Mouse (Mus musculus) urinary bladder, postnatal 0 days (tissue): ENCODE data around the gene Lman2l. TPM values are rescaled to one million over a fixed set of nuclear protein-coding genes. Genes with fewer than 3 reads are reported as not detected.

ENCODE experiments used
- polyA plus RNA-seq: library from polyadenylated mRNA; unstranded; fragments of >200 nt; fragmentation: Nextera tagmentation; extraction: Ambion mirVana; gene quantifications from 2 replicates; pipeline ENCODE4 v1.2.1, GENCODE M21; 2015

Gene Lman2l
- polyA plus RNA-seq: 15.5 and 15.9 TPM in 2 replicates

GRCm38 (mm10) chr1:36444471-36445464 is at the start of gene Lman2l:
Gene Lman2l (minus strand): TSS chr1:36445271.

DNA sequence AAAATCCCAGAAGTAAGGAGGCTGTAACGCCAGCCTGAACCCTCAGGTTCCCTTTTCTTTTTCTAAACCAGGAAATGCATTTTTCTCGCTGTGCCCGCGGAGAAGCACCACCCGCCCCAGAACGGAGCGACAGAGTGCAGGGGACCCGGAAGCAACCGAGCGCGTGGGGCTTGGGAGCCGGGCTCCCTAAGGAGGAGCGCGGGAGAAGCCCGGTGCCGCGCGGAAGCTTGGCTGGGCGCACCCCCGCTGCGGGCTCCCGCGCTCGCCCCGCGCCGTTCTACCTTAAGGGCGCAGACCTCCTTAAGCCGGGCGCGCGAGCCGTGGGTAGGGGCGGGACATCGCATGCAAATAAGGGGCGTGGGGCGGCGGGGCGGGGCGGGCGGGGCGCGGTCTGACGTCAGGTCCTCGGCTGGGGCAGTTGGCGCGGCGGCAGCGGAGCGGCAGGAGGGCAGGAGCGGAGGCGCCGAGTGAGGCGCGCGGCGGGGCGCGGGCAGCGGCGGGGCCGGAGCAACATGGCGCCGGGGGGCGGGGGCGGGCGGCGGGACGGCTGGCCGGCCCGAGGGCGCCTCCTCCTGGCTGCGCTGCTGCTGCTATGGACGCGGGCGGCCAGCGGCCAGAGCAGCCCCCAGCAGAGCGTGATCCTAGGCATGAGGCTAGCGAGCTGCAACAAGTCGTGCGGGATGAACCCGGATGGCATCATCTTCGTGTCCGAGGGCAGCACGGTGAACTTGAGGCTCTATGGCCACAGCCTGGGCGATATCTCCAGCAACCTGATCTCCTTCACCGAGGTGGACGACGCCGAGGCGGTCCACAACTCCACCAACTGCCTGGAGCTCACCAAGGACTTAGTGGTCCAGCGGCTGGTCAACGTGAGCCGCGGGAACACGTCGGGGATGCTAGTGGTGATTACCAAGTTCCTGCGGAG is 26.4 kb upstream of the Lman2l start, which contains the start of gene Cnnm4:
Gene Cnnm4 (plus strand): TSS at position 440 of the 925 bp plus-strand sequence.

DNA sequence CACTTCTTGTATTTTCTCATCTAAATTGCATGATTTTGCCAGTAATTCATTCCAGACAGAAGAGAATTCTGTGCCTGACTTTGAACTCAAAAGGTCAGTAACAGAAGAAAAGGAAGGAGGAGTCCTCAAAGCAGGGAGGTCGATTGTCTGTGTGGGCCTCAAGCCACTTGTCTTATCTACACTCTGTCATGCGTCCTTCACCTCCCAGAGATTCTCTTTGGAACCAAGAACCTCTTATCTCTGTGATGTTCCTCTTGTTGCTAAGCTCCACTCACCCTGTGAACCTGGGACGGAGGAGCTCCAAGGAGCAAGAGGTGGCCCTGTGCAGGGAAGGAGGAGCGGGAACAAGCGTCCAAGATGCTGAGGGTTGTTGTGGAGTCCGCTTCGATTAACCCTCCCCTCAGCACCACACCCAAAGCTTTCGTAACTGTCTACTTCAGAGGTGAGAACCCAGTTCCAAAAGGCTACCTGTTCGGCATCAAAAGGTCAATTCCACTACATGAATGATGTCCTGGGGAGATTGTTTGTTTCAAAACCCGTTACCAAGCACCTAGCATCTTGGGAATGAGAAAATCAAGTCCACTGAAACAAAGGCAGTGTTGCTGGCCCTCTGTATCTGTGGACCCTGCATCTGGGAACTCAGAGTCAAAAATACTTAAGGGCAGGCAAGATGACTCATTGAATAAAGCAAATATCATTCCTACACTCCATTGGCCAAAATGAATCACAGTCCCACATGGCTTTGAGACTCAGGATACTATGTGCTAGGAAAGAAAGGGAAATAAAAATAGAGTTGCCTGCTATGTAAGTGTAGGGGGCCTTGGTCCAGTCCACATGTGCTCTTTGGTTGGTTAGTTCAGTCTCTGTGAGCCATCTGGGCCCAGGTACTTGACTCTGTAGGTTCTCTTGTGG is 72.9 kb downstream of the Lman2l start, which contains the start of gene Fer1l5:
Gene Fer1l5 (plus strand): TSS at position 358 of the 912 bp plus-strand sequence.

Other genes with a start within 250 kb of the Lman2l start
- gene Uggt1, start 200.6 kb downstream of the Lman2l start, polyA plus RNA-seq: 20.2 and 24.4 TPM in 2 replicates
- 1.7 and 4.9 TPM in 2 replicates for gene Neurl3, start 170.6 kb downstream of the Lman2l start, polyA plus RNA-seq
- gene Arid5a, start 137.5 kb downstream of the Lman2l start, polyA plus RNA-seq: 6.0 and 6.2 TPM in 2 replicates
- 20.0 and 21.5 TPM in 2 replicates for gene Kansl3, start 76.1 kb downstream of the Lman2l start, polyA plus RNA-seq
- gene Fer1l5, start 73.0 kb downstream of the Lman2l start, polyA plus RNA-seq: 0.16 and 0.19 TPM in 2 replicates
- 10.0 and 11.8 TPM in 2 replicates for gene Cnnm4, start 26.3 kb upstream of the Lman2l start, polyA plus RNA-seq
- 1.2 and 1.3 TPM in 2 replicates for gene Cnnm3, start 66.6 kb upstream of the Lman2l start, polyA plus RNA-seq
- gene Ankrd23, start 91.6 kb upstream of the Lman2l start, polyA plus RNA-seq: 11.8 and 13.1 TPM in 2 replicates
- gene Gm42417, start 94.2 kb upstream of the Lman2l start, polyA plus RNA-seq: 1.0 TPM in 1 of 2 replicates, not detected in the other
- gene Ankrd39, start 102.2 kb upstream of the Lman2l start, polyA plus RNA-seq: 20.9 and 28.5 TPM in 2 replicates
- gene Sema4c, start 113.1 kb upstream of the Lman2l start, polyA plus RNA-seq: 8.2 and 9.7 TPM in 2 replicates
- gene Fam178b, start 237.9 kb upstream of the Lman2l start, polyA plus RNA-seq: 1.3 and 1.6 TPM in 2 replicates
- 696 and 763 TPM in 2 replicates for gene Cox5b, start 246.2 kb upstream of the Lman2l start, polyA plus RNA-seq